ENCODE assay signal across 7 mouse cellular contexts in genomic region chr11:115153699-115154292, GRCm38 (mm10). TPM values are rescaled to one million over a fixed set of nuclear protein-coding genes. Genes with fewer than 3 reads are reported as not detected.
DNase-seq lines count a peak whose midpoint lies in the region; ATAC-seq lines count a peak whose summit lies in the region.

No protein-coding gene starts in this region.

- no peaks in the 10 kb centered on the region for H3K9me3 ChIP-seq in forebrain, embryonic 15.5 days
- no peaks in the 10 kb centered on the region for H3K9me3 ChIP-seq in hindbrain, embryonic 12.5 days (replicated peaks)

- H3K4me1 ChIP-seq in forebrain, embryonic 15.5 days, result peaks cover 18% of the 10 kb centered on the region
- H3K4me1 ChIP-seq in hindbrain, embryonic 12.5 days, result peaks cover 36% of the 10 kb centered on the region

- no peak overlapping the region for H3K27ac ChIP-seq in forebrain, embryonic 15.5 days (replicated peaks)
- no peak overlapping the region for H3K27ac ChIP-seq in hindbrain, embryonic 12.5 days

- no peak overlapping the region for H3K9ac ChIP-seq in forebrain, embryonic 15.5 days (replicated peaks)
- no peak overlapping the region; the same call in 1 of the 2 replicates for H3K9ac ChIP-seq in hindbrain, embryonic 12.5 days

- under 1% methylated on average over 35 of the region's 35 CpGs for WGBS in forebrain, embryonic 15.5 days
- under 1% methylated on average over 33 of the region's 35 CpGs for WGBS in hindbrain, embryonic 12.5 days

- peak overlapping the region; percentile 38 for H3K4me2 ChIP-seq in forebrain, embryonic 15.5 days (replicated peaks)
- H3K4me2 ChIP-seq in hindbrain, embryonic 12.5 days (replicated peaks), result peak overlapping the region; percentile 45

- H3K4me3 ChIP-seq in forebrain, embryonic 15.5 days, result peak overlapping the region; percentile 28
- H3K4me3 ChIP-seq in hindbrain, embryonic 12.5 days, result peak overlapping the region; percentile 22

- peak; percentile 93 for DNase-seq in R1 (ENCODE audit: low read depth, low spot score)
- DNase-seq in cerebellum, adult 11 months, result peak; percentile 81
- DNase-seq in left cerebral cortex, postnatal 25 days (ENCODE audit: low spot score in 2 of 2), result peak; percentile 61
- DNase-seq in right cerebral cortex, postnatal 25 days, result peak; percentile 42

- 0 out of 2 replicates have a peak, but pooled peaks have one; percentile 49 for ATAC-seq in forebrain, embryonic 15.5 days (replicated peaks)
- peak; percentile 60 for ATAC-seq in hindbrain, embryonic 12.5 days (ENCODE audit: low FRiP score)
- ATAC-seq in megakaryocyte progenitor cell, adult 5-6 weeks (replicated peaks; ENCODE audit: poor library complexity), result peak; percentile 90

- intact Hi-C loops in left cerebral cortex, postnatal 25 days (cut with DNase I), result loop anchor here (1.0 kb wide), 1 partner anchor 70 kb away; no protein-coding TSS in a partner anchor

- H3K36me3 ChIP-seq in forebrain, embryonic 15.5 days, result no peaks in the 10 kb centered on the region
- no peaks in the 10 kb centered on the region for H3K36me3 ChIP-seq in hindbrain, embryonic 12.5 days

- H3K27me3 ChIP-seq in forebrain, embryonic 15.5 days, result peaks cover 19% of the 10 kb centered on the region
- peaks cover 59% of the 10 kb centered on the region for H3K27me3 ChIP-seq in hindbrain, embryonic 12.5 days

RNA-seq across cellular contexts. Expression of gene Slc9a3r1, which starts 9.3 kb away (rescaled TPM):
- 45.8 and 50.5 TPM in 2 replicates for polyA plus RNA-seq in forebrain, embryonic 15.5 days (2015; fragmentation: Nextera tagmentation; extraction: Ambion mirVana)
- polyA plus RNA-seq in hindbrain, embryonic 12.5 days (2016; fragmentation: Nextera tagmentation; extraction: Ambion mirVana), result 35.7 and 42.3 TPM in 2 replicates
- 10 to 100 TPM; 79.2 to 86.5 TPM for total RNA-seq in left cerebral cortex, postnatal 25 days (2021)
- 51.4 TPM in 2 replicates for total RNA-seq in megakaryocyte progenitor cell, adult 5-6 weeks (2015)
- 44.7 and 49.4 TPM in 2 replicates for total RNA-seq in megakaryocyte progenitor cell, adult 5-6 weeks (2017)

RNA-seq across cellular contexts. Expression of gene Cd300lf, which starts 20.0 kb away (rescaled TPM):
- polyA plus RNA-seq in forebrain, embryonic 15.5 days (2015; fragmentation: Nextera tagmentation; extraction: Ambion mirVana), result 0.10 TPM in 1 of 2 replicates, not detected in the other
- 0.27 TPM in 1 of 2 replicates, not detected in the other for polyA plus RNA-seq in hindbrain, embryonic 12.5 days (2016; fragmentation: Nextera tagmentation; extraction: Ambion mirVana)
- total RNA-seq in left cerebral cortex, postnatal 25 days (2021), result under 1 TPM; 0.16 to 0.41 TPM
- 2.1 and 2.3 TPM in 2 replicates for total RNA-seq in megakaryocyte progenitor cell, adult 5-6 weeks (2015)
- 1.6 and 1.8 TPM in 2 replicates for total RNA-seq in megakaryocyte progenitor cell, adult 5-6 weeks (2017)

RNA-seq across cellular contexts. Expression of gene Tmem104, which starts 33.5 kb away (rescaled TPM):
- 10.8 and 12.4 TPM in 2 replicates for polyA plus RNA-seq in forebrain, embryonic 15.5 days (2015; fragmentation: Nextera tagmentation; extraction: Ambion mirVana)
- 9.0 and 10.4 TPM in 2 replicates for polyA plus RNA-seq in hindbrain, embryonic 12.5 days (2016; fragmentation: Nextera tagmentation; extraction: Ambion mirVana)
- total RNA-seq in left cerebral cortex, postnatal 25 days (2021), result 10 to 100 TPM; 15.8 to 18.2 TPM
- total RNA-seq in megakaryocyte progenitor cell, adult 5-6 weeks (2015), result 7.8 and 8.3 TPM in 2 replicates
- total RNA-seq in megakaryocyte progenitor cell, adult 5-6 weeks (2017), result 2.4 and 8.2 TPM in 2 replicates

RNA-seq across cellular contexts. Expression of gene Nat9, which starts 33.9 kb away (rescaled TPM):
- polyA plus RNA-seq in forebrain, embryonic 15.5 days (2015; fragmentation: Nextera tagmentation; extraction: Ambion mirVana), result 19.0 and 24.1 TPM in 2 replicates
- polyA plus RNA-seq in hindbrain, embryonic 12.5 days (2016; fragmentation: Nextera tagmentation; extraction: Ambion mirVana), result 19.1 and 21.1 TPM in 2 replicates
- total RNA-seq in left cerebral cortex, postnatal 25 days (2021), result 10 to 100 TPM; 20.1 to 22.3 TPM
- total RNA-seq in megakaryocyte progenitor cell, adult 5-6 weeks (2015), result 17.4 and 17.8 TPM in 2 replicates
- 20.2 and 25.5 TPM in 2 replicates for total RNA-seq in megakaryocyte progenitor cell, adult 5-6 weeks (2017)

Comparison
In these comparisons a context has a peak if more than half of its experiments do, and no peak if none do; other contexts are left out.
1. DNase-seq: peak in every context shown above with its lines; median percentile 93 in R1; 81 in cerebellum, adult 11 months; 61 in left cerebral cortex, postnatal 25 days; 42 in right cerebral cortex, postnatal 25 days.